Mouse (Mus musculus): Measurements from ENCODE around the gene Fat1.

GRCm38 (mm10) chr8:45013852-45014251 lies 78.6 kb downstream of the Fat1 start:
- TF ChIP-seq FLI1 (IDR thresholded peaks at IDR 0.05; ENCODE audit: low read length) (no peak), GATA1 (IDR thresholded peaks at IDR 0.05; ENCODE audit: borderline replicate concordance, low read length) (no peak)

Measured in megakaryocyte, embryonic 14.5 days (primary cell).